Mouse (Mus musculus): Measurements from ENCODE around the gene Map6d1.

DNA sequence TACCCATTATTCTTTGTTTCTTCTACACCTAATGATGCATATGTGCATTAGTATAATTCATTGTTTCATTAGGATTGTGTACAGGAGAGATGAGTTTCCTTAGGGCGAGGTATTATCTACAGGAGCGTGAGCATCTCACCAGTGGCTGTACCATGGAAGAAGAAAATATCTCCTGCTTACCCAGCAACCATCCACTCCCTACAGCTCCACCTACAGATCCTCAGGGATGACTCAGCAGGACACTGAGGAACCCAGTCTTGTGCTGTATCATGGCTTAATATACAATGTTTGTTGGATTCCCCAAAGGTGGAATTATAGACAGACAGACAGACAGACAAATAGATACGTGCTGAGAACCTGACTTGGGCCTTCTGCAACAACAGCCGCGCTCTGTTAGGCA lies 44.2 kb downstream of the Map6d1 start:
- TF ChIP-seq CTCF (IDR thresholded peaks at IDR 0.05; ENCODE audit: low read depth, low read length) (no peak), POLR2A (IDR thresholded peaks at IDR 0.05; ENCODE audit: extremely low read depth, insufficient read depth, low read length) (no peak)
